Mouse (Mus musculus): Measurements from ENCODE around the gene Laptm5.
A peak's percentile ranks its signal among the peaks of the same experiment; 100 is the strongest.

The Laptm5 gene

GRCm38 (mm10) chr4:130920951-130921693, 8.2 kb downstream of the Laptm5 start:
- peak; percentile 81 for DNase-seq (ENCODE audit: low spot score)

- peak; percentile 75 for DNase-seq (ENCODE audit: low spot score)
These were observed 9.1 kb downstream of the Laptm5 start for GRCm38 (mm10) chr4:130921986-130922385.

GRCm38 (mm10) chr4:130926274-130926673, 13.3 kb downstream of the Laptm5 start:
- no peak for DNase-seq (ENCODE audit: low spot score)

- DNase-seq (ENCODE audit: low spot score), result no peak
These were observed 14.9 kb downstream of the Laptm5 start for GRCm38 (mm10) chr4:130927821-130928220.

GRCm38 (mm10) chr4:130942644-130943043, 29.7 kb downstream of the Laptm5 start:
- no peak for DNase-seq (ENCODE audit: low spot score)

- DNase-seq (ENCODE audit: low spot score), result no peak
These were observed 31.2 kb downstream of the Laptm5 start, which contains the start of gene Matn1 for GRCm38 (mm10) chr4:130944112-130944511. Matn1 (plus strand) TSS chr4:130944385.

GRCm38 (mm10) chr4:130944779-130945178, 31.9 kb downstream of the Laptm5 start:
- no peak for DNase-seq (ENCODE audit: low spot score)

GRCm38 (mm10) chr4:130947094-130947647, 34.2 kb downstream of the Laptm5 start:
- peak; percentile 35 for DNase-seq (ENCODE audit: low spot score)

GRCm38 (mm10) chr4:130949821-130950384, 37.0 kb downstream of the Laptm5 start:
- DNase-seq (ENCODE audit: low spot score), result no peak

GRCm38 (mm10) chr4:130952531-130952930, 39.6 kb downstream of the Laptm5 start:
- peak; percentile 46 for DNase-seq (ENCODE audit: low spot score)

GRCm38 (mm10) chr4:130957156-130957555, 44.2 kb downstream of the Laptm5 start:
- DNase-seq (ENCODE audit: low spot score), result no peak

GRCm38 (mm10) chr4:130958812-130959211, 45.9 kb downstream of the Laptm5 start:
- DNase-seq (ENCODE audit: low spot score), result no peak

- DNase-seq (ENCODE audit: low spot score), result no peak
These were observed 46.8 kb downstream of the Laptm5 start for GRCm38 (mm10) chr4:130959678-130960077.

GRCm38 (mm10) chr4:130960118-130960734, 47.3 kb downstream of the Laptm5 start:
- peak; percentile 66 for DNase-seq (ENCODE audit: low spot score)

- DNase-seq (ENCODE audit: low spot score), result no peak
These were observed 58.4 kb downstream of the Laptm5 start for GRCm38 (mm10) chr4:130971278-130971677.

- DNase-seq (ENCODE audit: low spot score), result no peak
These were observed 59.5 kb downstream of the Laptm5 start for GRCm38 (mm10) chr4:130972421-130972829.

- no peak for DNase-seq (ENCODE audit: low spot score)
These were observed 60.7 kb downstream of the Laptm5 start for GRCm38 (mm10) chr4:130973332-130974263.

- DNase-seq (ENCODE audit: low spot score), result no peak
These were observed 66.1 kb downstream of the Laptm5 start for GRCm38 (mm10) chr4:130978981-130979380.

GRCm38 (mm10) chr4:130984416-130985182, 71.7 kb downstream of the Laptm5 start:
- no peak for DNase-seq (ENCODE audit: low spot score)
